Mouse (Mus musculus): ENCODE results near the gene Cux1. TPM values are rescaled to one million over a fixed set of nuclear protein-coding genes. Genes with fewer than 3 reads are reported as not detected.
"Not testable (repeated sequence)": the region's sequence is repeated elsewhere in the genome, so short reads cannot be mapped to it uniquely, and the experiment has no call there.

The Cux1 gene
- total RNA-seq, 2 experiments from 2014 or later, result 36.0 to 38.1 TPM

- DNase-seq, result peak; percentile 78 to 80
Observed at GRCm38 (mm10) chr5:136244762-136245540, 322.3 kb downstream of the Cux1 start.

- DNase-seq, result peak; percentile 10 to 15
Observed at GRCm38 (mm10) chr5:136243851-136244761, 323.2 kb downstream of the Cux1 start.

- no peak for DNase-seq
Observed at GRCm38 (mm10) chr5:136241161-136241560, 326.1 kb downstream of the Cux1 start.

GRCm38 (mm10) chr5:136240381-136240780 lies 326.9 kb downstream of the Cux1 start:
- DNase-seq, result no peak

- DNase-seq, result no peak
Observed at GRCm38 (mm10) chr5:136237607-136238006, 329.7 kb downstream of the Cux1 start.

- DNase-seq, result no peak
Observed at GRCm38 (mm10) chr5:136236611-136237010, 330.7 kb downstream of the Cux1 start.

- DNase-seq, result no peak
Observed at GRCm38 (mm10) chr5:136230348-136231035, 336.8 kb downstream of the Cux1 start.

- DNase-seq, result no peak
Observed at GRCm38 (mm10) chr5:136226246-136226876, 340.9 kb downstream of the Cux1 start.

- DNase-seq, result no peak
Observed at GRCm38 (mm10) chr5:136218585-136218984, 348.7 kb downstream of the Cux1 start.

GRCm38 (mm10) chr5:136217932-136218381 lies 349.3 kb downstream of the Cux1 start:
- DNase-seq, result no peak

- no peak for DNase-seq
Observed at GRCm38 (mm10) chr5:136217004-136217665, 350.2 kb downstream of the Cux1 start.

GRCm38 (mm10) chr5:136215958-136216357 lies 351.3 kb downstream of the Cux1 start:
- no peak for DNase-seq

- DNase-seq, result no peak
Observed at GRCm38 (mm10) chr5:136215211-136215610, 352.1 kb downstream of the Cux1 start.

- no peak for DNase-seq
Observed at GRCm38 (mm10) chr5:136213716-136214115, 353.6 kb downstream of the Cux1 start.

GRCm38 (mm10) chr5:136212716-136213115 lies 354.6 kb downstream of the Cux1 start:
- DNase-seq, result no peak

- DNase-seq, result not testable (repeated sequence)
Observed at GRCm38 (mm10) chr5:136211341-136212102, 355.8 kb downstream of the Cux1 start.

GRCm38 (mm10) chr5:136210549-136210948 lies 356.7 kb downstream of the Cux1 start:
- DNase-seq, result no peak

GRCm38 (mm10) chr5:136201832-136202231 lies 365.5 kb downstream of the Cux1 start:
- peak; percentile 54 to 65 for DNase-seq

GRCm38 (mm10) chr5:136199526-136199925 lies 367.8 kb downstream of the Cux1 start:
- no peak for DNase-seq

GRCm38 (mm10) chr5:136198474-136199391 lies 368.6 kb downstream of the Cux1 start, which contains the start of gene Prkrip1:
Prkrip1 (minus strand) TSS chr5:136198963.
- DNase-seq, result peak; percentile 90 to 94

Data from layer of hippocampus, postnatal 36 days (tissue).